Comparison of ENCODE assay signal across 21 mouse cellular contexts in genomic region chr11:87965293-87965692, GRCm38 (mm10). TPM values are rescaled to one million over a fixed set of nuclear protein-coding genes. Genes with fewer than 3 reads are reported as not detected.
DNase-seq lines count a peak whose midpoint lies in the region; ATAC-seq lines count a peak whose summit lies in the region.
"Had no signal": no experiment of that assay in that cellular context is flagged by ENCODE, and none has a peak within 500 bp of the region (broad histone marks: within the 10 kb centered on the region; RNA-seq: fewer than 3 reads in every experiment).

No protein-coding gene starts in this region.

- peak; percentile 67 for DNase-seq in CD4-positive helper T cell, adult 2 months (ENCODE audit: low read depth, low spot score)
- DNase-seq in CD4-positive, CD25-positive, alpha-beta regulatory T cell, adult 2 months (ENCODE audit: low read depth, low spot score), result peak; percentile 54
- DNase-seq in MN1 (ENCODE audit: low spot score), result peak; percentile 41
- DNase-seq in urinary bladder, postnatal 10 days (ENCODE audit: low spot score), result no peak
- no peak for DNase-seq in cerebellum, adult 11 months
- no peak for DNase-seq in left cerebral cortex, adult 11 months (ENCODE audit: low spot score)
- DNase-seq: adrenal gland, adult 2 months; adrenal gland, postnatal 36 days; cerebellum, adult 9-10 months; cerebellum, postnatal 25 days; forebrain, postnatal 0 days; gastrocnemius, adult 2 months; gastrocnemius, postnatal 25 days; kidney, adult 11 months had no signal

- ATAC-seq in inflammation-experienced regulatory T-cells, adult 6 months, result peak; percentile 67
- ATAC-seq: forebrain, embryonic 13.5 days; forebrain, postnatal 0 days had no signal

RNA-seq across cellular contexts. Expression of gene Dynll2, which starts 22.0 kb away (rescaled TPM):
- 1 to 10 TPM; 1.7 to 7.1 (median 3.9) TPM for polyA plus RNA-seq in inflammation-experienced regulatory T-cells, adult 6 months (2017; shearing (Covaris generic))

RNA-seq across cellular contexts. Expression of gene Olfr464, which starts 44.5 kb away (rescaled TPM):
- polyA plus RNA-seq in inflammation-experienced regulatory T-cells, adult 6 months (2017; shearing (Covaris generic)), result not detected
- polyA plus RNA-seq: adrenal gland, adult 2 months; forebrain, embryonic 13.5 days; G1E; heart, embryonic 12.5 days; heart, embryonic 16.5 days; hindbrain, embryonic 11.5 days; intestine, embryonic 14.5 days had no signal

Comparison
In these comparisons a context has a peak if more than half of its experiments do, and no peak if none do; other contexts are left out.
1. DNase-seq: peak in CD4-positive helper T cell, adult 2 months (single experiment), CD4-positive, CD25-positive, alpha-beta regulatory T cell, adult 2 months (single experiment) and MN1 (single experiment); none in urinary bladder, postnatal 10 days (single experiment), cerebellum, adult 11 months (single experiment) and left cerebral cortex, adult 11 months (single experiment).